Mouse (Mus musculus) bone marrow, adult 2 months (tissue): Measurements from ENCODE around the gene Gm21060.
A peak's percentile ranks its signal among the peaks of the same experiment; 100 is the strongest.

Experiments used
- CTCF ChIP-seq: fragments of 200-500 bp; IDR thresholded peaks from 2 replicates; pipeline ENCODE4 v1.5.1; 2011; ENCODE audit warnings: low read length, control low read depth; ENCODE audit not compliant: control insufficient read depth, insufficient read depth
- POLR2A ChIP-seq: fragments of 200-500 bp; IDR thresholded peaks from 2 replicates; pipeline ENCODE4 v1.6.1; 2011; ENCODE audit warnings: low read depth, mild to moderate bottlenecking, control low read depth, low read length, borderline replicate concordance; ENCODE audit not compliant: control insufficient read depth

GRCm38 (mm10) chr19:61265349-61266245 lies 31.3 kb downstream of the Gm21060 start:
- peak; percentile 61 for TF ChIP-seq CTCF
- TF ChIP-seq POLR2A = no peak
